25 mouse cellular contexts compared by ENCODE assay signal in the genomic region with DNA sequence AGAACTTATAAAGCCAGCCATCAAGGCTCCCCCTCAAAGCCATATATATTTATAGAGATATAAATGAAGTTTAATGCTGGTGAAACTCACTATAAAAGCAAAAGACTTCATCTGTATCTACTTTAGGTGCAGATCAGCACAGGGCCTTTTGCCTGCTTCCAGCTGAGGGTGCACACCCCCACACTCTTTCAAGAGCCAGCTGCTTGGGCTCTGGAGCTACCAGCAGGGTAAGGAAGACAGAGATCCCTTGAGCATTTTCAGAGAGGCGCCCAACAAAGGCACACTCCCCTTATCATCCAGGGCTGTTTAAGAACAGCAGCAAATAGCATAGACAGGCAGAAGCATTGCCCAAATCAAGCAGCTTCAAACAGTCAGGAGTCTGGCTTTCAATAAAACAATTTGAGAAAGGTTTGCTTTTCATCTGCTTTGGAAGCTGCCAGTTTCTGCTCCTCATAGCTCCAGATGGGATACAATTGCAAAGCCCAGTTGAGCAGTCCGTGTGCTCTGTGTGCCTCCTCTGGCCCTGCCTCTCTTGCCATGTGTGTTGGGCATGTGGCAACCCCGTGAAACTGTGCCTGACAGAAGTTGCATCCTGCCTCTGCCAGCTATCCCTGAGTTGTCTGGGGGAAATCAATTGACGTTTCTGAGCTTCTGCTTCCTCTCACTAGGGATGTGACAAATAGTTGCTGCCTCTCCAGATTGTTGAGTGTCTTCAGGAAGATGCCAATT. TPM values are rescaled to one million over a fixed set of nuclear protein-coding genes. Genes with fewer than 3 reads are reported as not detected.
DNase-seq lines count a peak whose midpoint lies in the region; ATAC-seq lines count a peak whose summit lies in the region.
"Had no signal": no experiment of that assay in that cellular context is flagged by ENCODE, and none has a peak within 500 bp of the region (broad histone marks: within the 10 kb centered on the region; RNA-seq: fewer than 3 reads in every experiment).

No protein-coding gene starts in this region.

- ATAC-seq in hindbrain, embryonic 16.5 days = peak; percentile 53
- ATAC-seq in hindbrain, embryonic 11.5 days (ENCODE audit: low FRiP score) = no peak
- ATAC-seq: midbrain, embryonic 15.5 days had no signal

- DNase-seq in cerebellum, postnatal 14 days = peak; percentile 29
- DNase-seq in cerebellum, adult 9-11 months = no peak
- DNase-seq in hindbrain, embryonic 11.5 days (ENCODE audit: low spot score) = no peak
- peak; percentile 31 for DNase-seq in left cerebral cortex, adult 11 months (ENCODE audit: low spot score)
- DNase-seq in left cerebral cortex, postnatal 10 days (ENCODE audit: extremely low spot score in 1 of 2, low spot score in 2 of 2) = no peak
- DNase-seq in left cerebral cortex, postnatal 25 days (ENCODE audit: low spot score in 2 of 2) = peak; percentile 24 to 40
- DNase-seq: adrenal gland, postnatal 10 days; cerebellum, adult 2 months; gastrocnemius, postnatal 14 days; heart, adult 18-20 months; heart, postnatal 10 days; kidney, adult 2 months; lung, postnatal 4 days; thymus, adult 18-20 months; thymus, postnatal 36 days had no signal

- H3K9ac ChIP-seq in hindbrain, embryonic 16.5 days (ENCODE audit: low read depth, low read length) = no peak overlapping the region
- H3K9ac ChIP-seq in hindbrain, embryonic 11.5 days (ENCODE audit: low read depth, low read length) = no peak overlapping the region
- H3K9ac ChIP-seq: heart, embryonic 12.5 days; hindbrain, embryonic 12.5 days; midbrain, embryonic 15.5 days had no signal

- H3K4me1 ChIP-seq in hindbrain, embryonic 16.5 days (ENCODE audit: control insufficient read depth, insufficient read depth, low read depth, low read length) = peaks cover 4% of the 10 kb centered on the region; the same call in 1 of the 2 replicates
- no peaks in the 10 kb centered on the region for H3K4me1 ChIP-seq in hindbrain, embryonic 11.5 days (replicated peaks; ENCODE audit: control insufficient read depth, insufficient read depth, low read length)

- H3K27ac ChIP-seq in hindbrain, embryonic 16.5 days (ENCODE audit: low read depth, low read length) = no peak overlapping the region
- no peak overlapping the region for H3K27ac ChIP-seq in hindbrain, embryonic 11.5 days (ENCODE audit: low read depth, low read length)
- H3K27ac ChIP-seq: embryonic facial prominence, embryonic 10.5 days; hindbrain, embryonic 12.5 days; kidney, postnatal 0 days; midbrain, embryonic 15.5 days had no signal

- no peak overlapping the region for H3K4me3 ChIP-seq in hindbrain, embryonic 16.5 days (ENCODE audit: low read length)
- no peak overlapping the region for H3K4me3 ChIP-seq in hindbrain, embryonic 11.5 days (ENCODE audit: low read depth, low read length)
- H3K4me3 ChIP-seq: embryonic facial prominence, embryonic 10.5 days; heart, embryonic 12.5 days; hindbrain, embryonic 12.5 days; midbrain, embryonic 15.5 days; myocyte had no signal

- no peaks in the 10 kb centered on the region for H3K27me3 ChIP-seq in hindbrain, embryonic 16.5 days (replicated peaks; ENCODE audit: control insufficient read depth, insufficient read depth, low read length)
- H3K27me3 ChIP-seq in hindbrain, embryonic 11.5 days (ENCODE audit: control insufficient read depth, insufficient read depth, low read length) = no peaks in the 10 kb centered on the region
- H3K27me3 ChIP-seq: hindbrain, embryonic 12.5 days; midbrain, embryonic 15.5 days had no signal

- no peak overlapping the region for H3K4me2 ChIP-seq in hindbrain, embryonic 16.5 days (ENCODE audit: low read length)
- H3K4me2 ChIP-seq in hindbrain, embryonic 11.5 days (replicated peaks; ENCODE audit: low read depth, low read length) = no peak overlapping the region
- H3K4me2 ChIP-seq: heart, embryonic 12.5 days; hindbrain, embryonic 12.5 days; midbrain, embryonic 15.5 days had no signal

- H3K9me3 ChIP-seq in hindbrain, embryonic 16.5 days (ENCODE audit: control insufficient read depth, low read length) = no peaks in the 10 kb centered on the region
- no peaks in the 10 kb centered on the region for H3K9me3 ChIP-seq in hindbrain, embryonic 11.5 days (ENCODE audit: control insufficient read depth, low read length)
- H3K9me3 ChIP-seq: embryonic facial prominence, embryonic 10.5 days; heart, embryonic 12.5 days; hindbrain, embryonic 12.5 days; midbrain, embryonic 15.5 days had no signal

- WGBS in hindbrain, embryonic 16.5 days = 42% methylated on average over 4 of the region's 4 CpGs
- 56% methylated on average over 4 of the region's 4 CpGs for WGBS in hindbrain, embryonic 11.5 days

- H3K36me3 ChIP-seq in hindbrain, embryonic 16.5 days (ENCODE audit: control insufficient read depth, insufficient read depth, low read length) = no peaks in the 10 kb centered on the region
- H3K36me3 ChIP-seq in hindbrain, embryonic 11.5 days (ENCODE audit: control insufficient read depth, insufficient read depth, low read length) = no peaks in the 10 kb centered on the region
- H3K36me3 ChIP-seq: embryonic facial prominence, embryonic 10.5 days; heart, embryonic 12.5 days; hindbrain, embryonic 12.5 days; midbrain, embryonic 15.5 days had no signal

- intact Hi-C loops in left cerebral cortex, postnatal 10 days (cut with DNase I) = no loop called here
- intact Hi-C loops in left cerebral cortex, postnatal 25 days (cut with DNase I) = no loop called here

RNA-seq across cellular contexts. Expression of a gene that starts 9.4 kb away (rescaled TPM):
- 4.5 and 5.6 TPM in 2 replicates for polyA plus RNA-seq in hindbrain, embryonic 16.5 days (2015; fragmentation: Nextera tagmentation; extraction: Ambion mirVana)
- polyA plus RNA-seq in hindbrain, embryonic 11.5 days (2014; fragmentation: Nextera tagmentation; extraction: Ambion mirVana) = 0.32 and 0.49 TPM in 2 replicates
- total RNA-seq in left cerebral cortex, postnatal 10 days (2021) = 100 to 1,000 TPM; 112 TPM
- total RNA-seq in left cerebral cortex, postnatal 25 days (2021) = 100 to 1,000 TPM; 131 to 137 TPM
- total RNA-seq: liver, adult 2 months; megakaryocyte-erythroid progenitor cell, adult 5-6 weeks had no signal
- polyA plus RNA-seq: heart, embryonic 12.5 days; kidney, postnatal 0 days; limb, embryonic 11.5 days; liver, adult 2 months had no signal

Comparison
In these comparisons a context has a peak if more than half of its experiments do, and no peak if none do; other contexts are left out.
1. DNase-seq: peak in cerebellum, postnatal 14 days (2 of 2), left cerebral cortex, adult 11 months (single experiment) and left cerebral cortex, postnatal 25 days (2 of 2); none in cerebellum, adult 9-11 months (single experiment), hindbrain, embryonic 11.5 days (single experiment) and left cerebral cortex, postnatal 10 days (0 of 2).